Mouse (Mus musculus) left cerebral cortex, adult 8-10 months (tissue): ENCODE measurements around the gene Gimap3. TPM values are rescaled to one million over a fixed set of nuclear protein-coding genes. Genes with fewer than 3 reads are reported as not detected.

Experiments used
- DNase-seq, 2 experiments: peaks; one replicate each; pipeline ENCODE4 v3.0.0; 2022; ENCODE audit warnings: low spot score in 2 of 2
- total RNA-seq, 4 experiments: library from RNA; stranded (reverse); gene quantifications; 2 replicates each; pipeline ENCODE4 v1.2.4; 2022

The Gimap3 gene
- total RNA-seq, 4 experiments from 2014 or later, result not detected

- DNase-seq, result peak in 1 of 2 experiments; percentile 14
Observed at GRCm38 (mm10) chr6:48742422-48743351, 28.0 kb downstream of the Gimap3 start.

GRCm38 (mm10) chr6:48741711-48742206, 28.9 kb downstream of the Gimap3 start:
- DNase-seq, result no peak

- DNase-seq, result no peak
Observed at GRCm38 (mm10) chr6:48741273-48741672, 29.4 kb downstream of the Gimap3 start.

GRCm38 (mm10) chr6:48740501-48741169, 30.0 kb downstream of the Gimap3 start:
- no peak for DNase-seq

GRCm38 (mm10) chr6:48739780-48740055, 30.9 kb downstream of the Gimap3 start:
- no peak for DNase-seq

- DNase-seq, result no peak
Observed at GRCm38 (mm10) chr6:48738961-48739779, 31.5 kb downstream of the Gimap3 start, which contains the start of gene Gimap1. Gene Gimap1 (plus strand): TSS chr6:48739054.

GRCm38 (mm10) chr6:48737688-48738087, 33.0 kb downstream of the Gimap3 start:
- no peak for DNase-seq

GRCm38 (mm10) chr6:48737053-48737452, 33.6 kb downstream of the Gimap3 start:
- DNase-seq, result no peak

GRCm38 (mm10) chr6:48733660-48734059, 37.0 kb downstream of the Gimap3 start:
- no peak for DNase-seq

- DNase-seq, result no peak
Observed at GRCm38 (mm10) chr6:48732864-48733304, 37.8 kb downstream of the Gimap3 start.

- no peak for DNase-seq
Observed at GRCm38 (mm10) chr6:48727761-48728160, 42.9 kb downstream of the Gimap3 start.

GRCm38 (mm10) chr6:48725476-48725875, 45.2 kb downstream of the Gimap3 start:
- peak in 1 of 2 experiments; percentile 32 for DNase-seq

- DNase-seq, result no peak
Observed at GRCm38 (mm10) chr6:48723468-48723867, 47.2 kb downstream of the Gimap3 start.

GRCm38 (mm10) chr6:48720326-48720725, 50.3 kb downstream of the Gimap3 start:
- no peak for DNase-seq

GRCm38 (mm10) chr6:48718455-48718854, 52.2 kb downstream of the Gimap3 start, which contains the start of the genes Gm28053 and Gimap7:
Gene Gm28053 (plus strand): TSS chr6:48718607.
Gene Gimap7 (plus strand): TSS chr6:48718621.
- no peak for DNase-seq

Other genes starting within 250 kb of the Gimap3 start
- 100 to 1,000 TPM; 400 to 422 (median 415) TPM for gene Atp6v0e2, start 233.2 kb downstream of the Gimap3 start, total RNA-seq
- 10 to 100 TPM; 41.6 to 55.1 (median 46.4) TPM for gene Lrrc61, start 216.1 kb downstream of the Gimap3 start, total RNA-seq
- gene Rarres2, start 198.1 kb downstream of the Gimap3 start, total RNA-seq, result 10 to 100 TPM; 16.1 to 17.3 (median 16.9) TPM
- not detected for gene Gm45021, start 181.2 kb downstream of the Gimap3 start, total RNA-seq
- gene Repin1, start 177.0 kb downstream of the Gimap3 start, total RNA-seq, result 10 to 100 TPM; 62.2 to 67.3 (median 64.6) TPM
- gene Gm44965, start 176.9 kb downstream of the Gimap3 start, total RNA-seq, result 1 to 10 TPM in 1 of 4 experiments, not detected in 3; 1.6 TPM
- gene Zfp775, start 168.8 kb downstream of the Gimap3 start, total RNA-seq, result 1 to 10 TPM; 7.7 to 9.5 (median 7.8) TPM
- gene AI854703, start 144.1 kb downstream of the Gimap3 start, total RNA-seq, result 10 to 100 TPM; 15.2 to 16.7 (median 16.1) TPM
- 1 to 10 TPM in 1 of 4 experiments, under 1 TPM in 3; 0.77 to 1.0 (median 0.83) TPM for gene Gimap8, start 123.6 kb downstream of the Gimap3 start, total RNA-seq
- 1 to 10 TPM in 1 of 4 experiments, under 1 TPM in 3; 0.36 to 1.0 (median 0.45) TPM for gene Gimap9, start 94.7 kb downstream of the Gimap3 start, total RNA-seq
- under 1 TPM in 3 of 4 experiments, not detected in 1; 0.41 to 0.56 (median 0.55) TPM for gene Gimap4, start 86.3 kb downstream of the Gimap3 start, total RNA-seq
- gene Gimap6, start 62.6 kb downstream of the Gimap3 start, total RNA-seq, result 1 to 10 TPM; 3.1 to 4.3 (median 4.0) TPM
- gene Gm28053, start 52.2 kb downstream of the Gimap3 start, total RNA-seq, result 1 to 10 TPM in 1 of 4 experiments, not detected in 3; 2.3 TPM
- not detected for gene Gimap7, start 52.2 kb downstream of the Gimap3 start, total RNA-seq
- gene Gimap1, start 31.8 kb downstream of the Gimap3 start, total RNA-seq, result 1 to 10 TPM; 1.6 to 2.8 (median 1.8) TPM
- gene Gimap5, start 24.7 kb downstream of the Gimap3 start, total RNA-seq, result 1 to 10 TPM in 1 of 4 experiments, under 1 TPM in 3; 0.32 to 1.2 (median 0.89) TPM
- 10 to 100 TPM; 28.8 to 63.0 (median 40.9) TPM for gene Tmem176a, start 70.1 kb upstream of the Gimap3 start, total RNA-seq
- gene Tmem176b, start 70.6 kb upstream of the Gimap3 start, total RNA-seq, result 10 to 100 TPM; 48.3 to 96.9 (median 67.8) TPM
- not detected for gene Aoc1, start 102.0 kb upstream of the Gimap3 start, total RNA-seq
- gene 1600015I10Rik, start 159.0 kb upstream of the Gimap3 start, total RNA-seq, result not detected
- gene Doxl2, start 204.1 kb upstream of the Gimap3 start, total RNA-seq, result not detected
- gene Svs1, start 216.0 kb upstream of the Gimap3 start, total RNA-seq, result not detected